Mouse (Mus musculus) cortical plate, adult 2 months (tissue): ENCODE results near the gene Crybb1.

ENCODE experiments used
- CTCF ChIP-seq: fragments of 200-500 bp; IDR thresholded peaks from 2 replicates; pipeline ENCODE4 v1.5.1; 2011; ENCODE audit warnings: mild to moderate bottlenecking, control low read depth, low read length; ENCODE audit not compliant: insufficient read depth; ENCODE audit errors: extremely low read depth
- POLR2A ChIP-seq: fragments of 200-500 bp; IDR thresholded peaks from 2 replicates; pipeline ENCODE4 v1.6.1; 2011; ENCODE audit warnings: mild to moderate bottlenecking, low read length, control low read depth; ENCODE audit not compliant: insufficient read depth; ENCODE audit errors: extremely low read depth

DNA sequence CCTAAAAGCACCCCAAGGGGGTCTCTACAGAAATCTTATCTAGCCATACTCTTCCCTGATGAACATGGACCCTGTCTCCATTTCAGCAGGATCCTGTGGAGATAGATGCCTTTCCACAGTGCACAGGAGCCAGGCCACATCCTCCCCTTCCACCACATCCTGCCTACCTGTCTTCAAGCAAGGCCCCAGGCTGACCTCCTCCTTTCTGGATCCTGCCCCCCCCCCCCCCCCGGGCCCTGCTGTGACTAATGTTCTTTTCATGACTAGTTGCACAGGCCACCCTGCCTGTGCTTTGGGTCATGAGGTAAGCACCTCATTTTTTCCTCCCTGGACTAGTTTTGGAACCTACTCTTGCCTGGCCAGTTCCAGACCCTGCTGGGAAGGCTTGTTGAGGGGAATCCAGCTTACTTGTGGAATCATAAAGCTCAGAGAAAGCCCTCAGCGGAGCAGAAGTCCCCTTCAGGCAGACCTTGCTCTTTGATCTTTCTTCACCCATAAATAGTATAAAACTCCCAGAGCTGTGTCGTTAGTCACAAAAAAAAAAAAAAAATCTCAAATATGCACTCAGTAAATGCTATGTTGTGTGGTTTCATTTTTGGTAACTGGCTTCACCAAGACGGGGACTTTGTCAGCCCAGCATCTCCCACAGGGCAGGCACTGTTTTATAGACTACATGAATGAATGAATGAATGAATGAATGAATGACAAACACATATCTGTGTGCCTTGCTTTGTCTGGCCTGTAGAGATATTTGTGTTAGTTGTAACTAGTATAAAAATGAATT is 19.6 kb downstream of the Crybb1 start:
- TF ChIP-seq CTCF (no peak), POLR2A (no peak)
